Mouse (Mus musculus) megakaryocyte, embryonic 14.5 days (primary cell): ENCODE results near the gene Elof1.

Source experiments
- FLI1 ChIP-seq: IDR thresholded peaks from 2 replicates; pipeline ENCODE4 v1.6.1; 2012; ENCODE audit warnings: low read length, inconsistent platforms, mixed read lengths
- GATA1 ChIP-seq: IDR thresholded peaks from 3 replicates; pipeline ENCODE4 v1.6.1; 2012; ENCODE audit warnings: mixed read lengths, low read length, inconsistent platforms, borderline replicate concordance

GRCm38 (mm10) chr9:22092746-22093145 is 24.2 kb downstream of the Elof1 start:
- no peak for TF ChIP-seq GATA1
- no peak for TF ChIP-seq FLI1
